Mouse (Mus musculus) thymus, adult 2 months (tissue): ENCODE data around the gene Slc1a4.

ENCODE experiments used
- CTCF ChIP-seq: fragments of 200-500 bp; IDR thresholded peaks from 2 replicates; pipeline ENCODE4 v1.5.1; 2012; ENCODE audit warnings: mild to moderate bottlenecking, control low read depth, low read length, moderate library complexity, borderline replicate concordance; ENCODE audit not compliant: control insufficient read depth, poor library complexity, insufficient read depth; ENCODE audit errors: extremely low read depth
- POLR2A ChIP-seq: fragments of 200-500 bp; IDR thresholded peaks from 2 replicates; pipeline ENCODE4 v1.6.1; 2012; ENCODE audit warnings: mild to moderate bottlenecking, low read length, control low read depth, moderate library complexity; ENCODE audit not compliant: control insufficient read depth, poor library complexity, insufficient read depth; ENCODE audit errors: extremely low read depth

DNA sequence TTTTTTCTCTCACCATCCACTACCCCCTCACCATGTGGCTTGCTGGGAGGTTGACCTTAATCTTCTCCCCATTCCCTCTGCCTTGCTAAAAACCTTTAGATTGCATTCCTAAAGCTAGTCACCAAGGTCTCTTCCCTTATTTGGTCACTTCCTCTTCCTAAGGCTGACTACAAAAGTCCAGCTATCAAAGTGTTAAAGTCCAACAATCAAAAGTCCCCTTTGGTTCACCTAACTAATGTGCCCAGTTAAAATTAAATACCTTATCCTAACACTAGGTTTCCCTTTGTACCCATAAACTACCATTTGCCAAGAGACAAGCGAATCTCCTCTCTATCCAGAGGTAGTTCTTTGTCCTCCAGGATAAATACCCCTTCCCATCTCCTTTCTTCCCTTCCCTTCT lies 33.9 kb upstream of the Slc1a4 start:
- TF ChIP-seq CTCF (no peak), POLR2A (no peak)
